Mouse (Mus musculus) central nervous system, embryonic 14 days (tissue): Measurements from ENCODE around the gene Vwce. TPM values are rescaled to one million over a fixed set of nuclear protein-coding genes. Genes with fewer than 3 reads are reported as not detected.

Experiments
- polyA plus RNA-seq: library from polyadenylated mRNA; depleted of rRNA; stranded (reverse); fragments of >200 nt; gene quantifications from 2 replicates; pipeline ENCODE4 v1.2.3, GENCODE M21; 2012; rRNA removed

Gene Vwce
- polyA plus RNA-seq: 1.1 and 1.3 TPM in 2 replicates

GRCm38 (mm10) chr19:10634106-10634871, at the start of gene Vwce:
Gene Vwce (plus strand): TSS chr19:10634213.

DNA sequence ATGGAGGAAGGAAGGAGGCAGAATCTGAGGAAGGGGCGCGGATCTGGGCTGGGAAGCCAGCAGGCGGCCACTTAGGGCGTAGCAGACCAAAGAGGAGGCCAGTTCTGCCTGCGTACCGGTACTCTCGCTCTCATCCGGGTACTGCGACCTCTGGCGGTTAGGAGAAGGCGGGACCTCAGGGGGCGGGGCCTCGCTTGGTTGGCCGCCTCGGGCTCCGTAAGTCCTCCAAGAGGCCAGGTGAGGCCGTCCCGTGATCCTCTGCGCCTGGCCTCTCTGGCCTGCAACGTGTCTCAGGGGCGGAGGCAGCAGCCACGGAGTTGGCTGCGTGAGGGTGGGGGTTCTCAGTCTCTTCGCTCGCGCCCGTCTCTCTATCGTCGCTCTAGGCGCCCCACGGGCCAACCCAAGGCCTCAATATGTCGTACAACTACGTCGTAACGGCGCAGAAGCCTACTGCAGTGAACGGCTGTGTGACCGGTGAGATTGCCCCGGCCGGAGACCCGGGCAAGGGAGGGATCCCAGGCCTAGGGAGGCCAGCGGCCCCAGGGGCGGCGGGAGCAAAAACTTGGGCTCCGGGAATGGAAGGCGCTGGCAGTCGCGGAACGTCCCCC, 28.6 kb upstream of the Vwce start, which contains the start of the genes Ddb1 and Tkfc:
Gene Ddb1, plus strand, starts transcription at position 35 of the 608 bp plus-strand sequence.
Gene Tkfc, minus strand, starts transcription at position 362 of the 608 bp plus-strand sequence.

GRCm38 (mm10) chr19:10677915-10678771, 44.1 kb downstream of the Vwce start, which contains the start of gene Pga5:
Gene Pga5 (minus strand): TSS chr19:10678071.

GRCm38 (mm10) chr19:10688537-10689352, 54.7 kb downstream of the Vwce start, which contains the start of gene Vps37c:
Gene Vps37c (plus strand): TSS chr19:10688735.

Other genes with a start within 250 kb of the Vwce start
- gene Syt7, start 245.1 kb upstream of the Vwce start, polyA plus RNA-seq: 46.7 and 51.5 TPM in 2 replicates
- 1.2 and 1.5 TPM in 2 replicates for gene Lrrc10b, start 176.7 kb upstream of the Vwce start, polyA plus RNA-seq
- gene Ppp1r32, start 151.3 kb upstream of the Vwce start, polyA plus RNA-seq: 1.9 and 2.3 TPM in 2 replicates
- gene Cpsf7, start 108.9 kb upstream of the Vwce start, polyA plus RNA-seq: 126 and 131 TPM in 2 replicates
- gene Sdhaf2, start 108.1 kb upstream of the Vwce start, polyA plus RNA-seq: 50.1 and 51.0 TPM in 2 replicates
- 56.3 and 60.8 TPM in 2 replicates for gene Tmem216, start 78.0 kb upstream of the Vwce start, polyA plus RNA-seq
- 19.2 and 19.7 TPM in 2 replicates for gene Cyb561a3, start 57.0 kb upstream of the Vwce start, polyA plus RNA-seq
- 32.0 and 34.1 TPM in 2 replicates for gene Tmem138, start 56.9 kb upstream of the Vwce start, polyA plus RNA-seq
- 233 and 239 TPM in 2 replicates for gene Ddb1, start 28.9 kb upstream of the Vwce start, polyA plus RNA-seq
- gene Tkfc, start 28.6 kb upstream of the Vwce start, polyA plus RNA-seq: 31.3 and 36.1 TPM in 2 replicates
- 0.06 and 0.07 TPM in 2 replicates for gene Pga5, start 43.9 kb downstream of the Vwce start, polyA plus RNA-seq
- gene Vps37c, start 54.5 kb downstream of the Vwce start, polyA plus RNA-seq: 27.8 and 30.0 TPM in 2 replicates
- gene Cd5, start 104.8 kb downstream of the Vwce start, polyA plus RNA-seq: 0.10 and 0.18 TPM in 2 replicates
- 0.03 TPM in 1 of 2 replicates, not detected in the other for gene Cd6, start 195.8 kb downstream of the Vwce start, polyA plus RNA-seq
- 1.8 and 2.6 TPM in 2 replicates for gene Slc15a3, start 205.5 kb downstream of the Vwce start, polyA plus RNA-seq
- 234 and 238 TPM in 2 replicates for gene Tmem132a, start 235.7 kb downstream of the Vwce start, polyA plus RNA-seq
- gene Tmem109, start 247.8 kb downstream of the Vwce start, polyA plus RNA-seq: 39.1 and 49.6 TPM in 2 replicates